Mouse (Mus musculus): ENCODE data around the gene Csrnp2.
A peak's percentile ranks its signal among the peaks of the same experiment; 100 is the strongest.

DNA sequence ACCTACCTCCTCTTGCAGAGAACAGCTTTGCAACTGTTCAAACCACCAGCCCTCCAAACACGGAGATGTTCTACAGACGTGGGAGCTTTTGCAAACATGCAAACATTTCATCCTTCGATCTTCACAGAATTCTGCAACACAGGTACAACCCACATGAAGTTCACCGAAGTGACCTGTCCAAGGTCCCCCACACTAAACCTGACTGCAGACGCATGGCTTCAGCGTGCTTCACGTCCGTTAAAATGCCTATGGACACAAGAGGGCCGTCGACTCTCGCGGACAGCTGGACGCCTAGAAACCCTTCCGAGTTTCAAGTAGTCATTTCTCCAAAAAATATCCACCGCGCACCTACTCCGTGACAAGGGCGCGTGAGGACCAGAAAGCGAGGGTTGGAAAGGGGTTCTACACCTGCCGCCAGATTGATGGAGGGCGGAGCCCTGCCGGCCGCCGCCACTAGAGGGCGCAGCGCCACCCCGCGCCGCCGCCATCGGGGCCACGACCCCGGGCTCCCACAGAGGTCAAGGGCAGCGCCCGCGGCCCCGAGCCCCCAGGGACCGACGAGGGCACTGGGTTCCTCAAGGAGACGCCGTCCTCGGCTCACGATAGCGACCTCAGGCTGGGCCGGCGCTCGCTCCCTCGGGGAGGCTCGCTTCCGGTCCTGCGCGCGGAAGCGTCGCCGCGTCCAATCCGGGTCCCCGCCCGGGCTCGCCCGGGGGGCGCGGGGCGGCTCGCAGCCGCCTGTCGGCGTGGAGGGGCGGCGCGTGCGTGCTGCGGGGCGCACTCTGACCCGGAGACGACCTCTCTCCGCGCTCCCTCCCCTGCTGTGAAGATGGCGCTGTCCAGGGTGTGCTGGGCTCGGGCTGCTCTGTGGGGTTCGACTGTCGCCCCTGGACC, 26.7 kb downstream of the Csrnp2 start, which contains the start of gene Letmd1:
- TF ChIP-seq POLR2A (IDR thresholded peaks at IDR 0.05; ENCODE audit: control insufficient read depth, extremely low read depth, insufficient read depth, low read length, poor library complexity) (peak; percentile 88), CTCF (IDR thresholded peaks at IDR 0.05; ENCODE audit: borderline replicate concordance, control insufficient read depth, extremely low read depth, insufficient read depth, low read length, poor library complexity) (peak; percentile 100)
